Mouse (Mus musculus) thymus, adult 2 months (tissue): Measurements from ENCODE around the gene Chst15.

Source experiments
- CTCF ChIP-seq: fragments of 200-500 bp; IDR thresholded peaks from 2 replicates; pipeline ENCODE4 v1.5.1; 2012; ENCODE audit warnings: mild to moderate bottlenecking, control low read depth, low read length, moderate library complexity, borderline replicate concordance; ENCODE audit not compliant: control insufficient read depth, poor library complexity, insufficient read depth; ENCODE audit errors: extremely low read depth
- POLR2A ChIP-seq: fragments of 200-500 bp; IDR thresholded peaks from 2 replicates; pipeline ENCODE4 v1.6.1; 2012; ENCODE audit warnings: mild to moderate bottlenecking, low read length, control low read depth, moderate library complexity; ENCODE audit not compliant: control insufficient read depth, poor library complexity, insufficient read depth; ENCODE audit errors: extremely low read depth

DNA sequence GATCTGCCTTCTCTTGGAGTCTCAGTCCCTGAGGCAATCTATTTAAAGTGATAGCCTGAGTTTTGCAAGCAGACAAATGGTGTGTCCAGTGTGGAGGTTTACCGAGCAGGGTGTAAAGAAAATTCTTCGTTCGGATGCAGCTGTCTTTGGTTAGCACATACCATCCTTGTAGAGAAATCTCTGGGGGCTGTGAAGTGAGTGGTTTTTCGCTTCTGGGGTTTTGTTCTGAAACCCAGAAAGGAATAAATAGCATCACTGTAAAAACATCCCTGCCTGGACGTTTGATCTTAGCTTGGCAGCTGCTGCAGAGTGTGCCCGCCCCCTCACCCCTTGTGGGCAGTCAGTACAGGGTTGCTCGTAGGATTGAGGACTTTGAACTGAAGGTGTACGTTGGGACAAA lies 39.2 kb upstream of the Chst15 start:
- TF ChIP-seq POLR2A (no peak), CTCF (no peak)
